Mouse (Mus musculus) myocyte (in vitro differentiated cells): ENCODE measurements around the gene Bmp7.

Source experiments
- CEBPB ChIP-seq: IDR thresholded peaks from 2 replicates; pipeline ENCODE4 v1.6.1; 2011; ENCODE audit warnings: mild to moderate bottlenecking, moderate library complexity; ENCODE audit not compliant: poor library complexity, insufficient read depth, severe bottlenecking
- E2F4 ChIP-seq: IDR thresholded peaks from one replicate; pipeline ENCODE4 v1.6.1; 2011; ENCODE audit warnings: mild to moderate bottlenecking, control low read depth, moderate library complexity; ENCODE audit not compliant: insufficient read depth
- MAX ChIP-seq: IDR thresholded peaks from one replicate; pipeline ENCODE4 v1.6.1; 2011; ENCODE audit warnings: low read depth, mild to moderate bottlenecking, control low read depth
- MYOG ChIP-seq, 3 experiments: IDR thresholded peaks; one replicate each; pipeline ENCODE4 v1.6.1; 2011; ENCODE audit warnings: control low read depth in 2 of 3, low read depth in 2 of 3, mild to moderate bottlenecking in 2 of 3; ENCODE audit not compliant: insufficient read length in 2 of 3, control insufficient read depth in 1 of 3, insufficient read depth in 1 of 3
- POLR2A ChIP-seq: IDR thresholded peaks from one replicate; pipeline ENCODE4 v1.6.1; 2011; ENCODE audit warnings: low read depth, mild to moderate bottlenecking, control low read depth, moderate library complexity; ENCODE audit not compliant: insufficient read length
- POLR2AphosphoS2 ChIP-seq: IDR thresholded peaks from one replicate; pipeline ENCODE4 v1.6.1; 2011; ENCODE audit warnings: low read depth, control low read depth; ENCODE audit not compliant: insufficient read length
- REST ChIP-seq: IDR thresholded peaks from one replicate; pipeline ENCODE4 v1.6.1; 2011; ENCODE audit warnings: mild to moderate bottlenecking, control low read depth, moderate library complexity; ENCODE audit not compliant: insufficient read depth, insufficient read length
- SRF ChIP-seq: IDR thresholded peaks from one replicate; pipeline ENCODE4 v1.6.1; 2011; ENCODE audit warnings: low read depth; ENCODE audit not compliant: control insufficient read depth, insufficient read length
- TCF12 ChIP-seq: IDR thresholded peaks from one replicate; pipeline ENCODE4 v1.6.1; 2011; ENCODE audit warnings: mild to moderate bottlenecking, control low read depth; ENCODE audit not compliant: poor library complexity, insufficient read depth, severe bottlenecking
- USF1 ChIP-seq: IDR thresholded peaks from one replicate; pipeline ENCODE4 v1.6.1; 2011; ENCODE audit warnings: low read depth, mild to moderate bottlenecking, control low read depth, moderate library complexity

GRCm38 (mm10) chr2:172959006-172959768 lies 19.1 kb upstream of the Bmp7 start:
- TF ChIP-seq POLR2A (no peak), USF1 (no peak), E2F4 (no peak), REST (no peak), TCF12 (no peak), MAX (no peak), POLR2AphosphoS2 (no peak), MYOG (IDR thresholded peaks at IDR 0.05; ENCODE audit: control insufficient read depth in 1 of 3, insufficient read depth in 1 of 3, insufficient read length in 2 of 3, low read depth in 2 of 3) (no peak), SRF (no peak), CEBPB (no peak)
